Mouse (Mus musculus) midbrain, embryonic 11.5 days (tissue): Measurements from ENCODE around the gene Rab11fip4. TPM values are rescaled to one million over a fixed set of nuclear protein-coding genes. Genes with fewer than 3 reads are reported as not detected.
A peak's percentile ranks its signal among the peaks of the same experiment; 100 is the strongest.

Source experiments
- ATAC-seq: fragments of 200-750 bp; cut with Nextera tagmentation; 2 replicates; pipeline ENCODE4 v1.8.0; 2017; ENCODE audit warnings: moderate TSS enrichment, moderate library complexity; ENCODE audit not compliant: low FRiP score
- DNase-seq: peaks from one replicate; pipeline ENCODE4 v3.0.0; 2015; ENCODE audit warnings: low spot score; ENCODE audit errors: missing footprints
- H3K27ac ChIP-seq: fragments of 300-500 bp; sonication (generic); 2 replicates; pipeline ENCODE4 v1.5.1; 2014; ENCODE audit warnings: low read depth, low read length
- H3K27me3 ChIP-seq: fragments of 300-500 bp; sonication (generic); 2 replicates; pipeline ENCODE4 v1.6.1; 2014; ENCODE audit warnings: mild to moderate bottlenecking, low read length, moderate library complexity, mixed read lengths; ENCODE audit not compliant: control insufficient read depth, insufficient read depth
- H3K36me3 ChIP-seq: fragments of 300-500 bp; sonication (generic); 2 replicates; pipeline ENCODE4 v1.6.1; 2014; ENCODE audit warnings: mild to moderate bottlenecking, low read length, moderate library complexity, mixed read lengths; ENCODE audit not compliant: control insufficient read depth, insufficient read depth
- H3K4me1 ChIP-seq: fragments of 300-500 bp; sonication (generic); 2 replicates; pipeline ENCODE4 v1.6.1; 2014; ENCODE audit warnings: low read length; ENCODE audit not compliant: control insufficient read depth, insufficient read depth
- H3K4me2 ChIP-seq: fragments of 300-500 bp; sonication (generic); 2 replicates; pipeline ENCODE4 v1.6.1; 2014; ENCODE audit warnings: mild to moderate bottlenecking, moderate library complexity
- H3K4me3 ChIP-seq: fragments of 300-500 bp; sonication (generic); 2 replicates; pipeline ENCODE4 v1.5.1; 2014; ENCODE audit warnings: low read depth, low read length
- H3K9ac ChIP-seq: fragments of 300-500 bp; sonication (generic); 2 replicates; pipeline ENCODE4 v1.6.1; 2014; ENCODE audit warnings: low read length
- H3K9me3 ChIP-seq: fragments of 300-500 bp; sonication (generic); 2 replicates; pipeline ENCODE4 v1.6.1; 2016; ENCODE audit warnings: low read length; ENCODE audit not compliant: control insufficient read depth
- WGBS: fragments of 180-500 bp; shearing (Covaris S2); extraction: QIAGEN DNeasy Blood & Tissue Kit; methylation state at CpG from one replicate; pipeline ENCODE4 v1.1.7; 2014; 5-methylcytosine and 5-hydroxymethylcytosine counted together
- polyA plus RNA-seq: library from polyadenylated mRNA; unstranded; fragments of >200 nt; fragmentation: Nextera tagmentation; extraction: Ambion mirVana; gene quantifications from 2 replicates; pipeline ENCODE4 v1.2.1, GENCODE M21; 2014

The Rab11fip4 gene
- polyA plus RNA-seq, 1 experiment from 2014 or later, result 14.1 TPM

DNA sequence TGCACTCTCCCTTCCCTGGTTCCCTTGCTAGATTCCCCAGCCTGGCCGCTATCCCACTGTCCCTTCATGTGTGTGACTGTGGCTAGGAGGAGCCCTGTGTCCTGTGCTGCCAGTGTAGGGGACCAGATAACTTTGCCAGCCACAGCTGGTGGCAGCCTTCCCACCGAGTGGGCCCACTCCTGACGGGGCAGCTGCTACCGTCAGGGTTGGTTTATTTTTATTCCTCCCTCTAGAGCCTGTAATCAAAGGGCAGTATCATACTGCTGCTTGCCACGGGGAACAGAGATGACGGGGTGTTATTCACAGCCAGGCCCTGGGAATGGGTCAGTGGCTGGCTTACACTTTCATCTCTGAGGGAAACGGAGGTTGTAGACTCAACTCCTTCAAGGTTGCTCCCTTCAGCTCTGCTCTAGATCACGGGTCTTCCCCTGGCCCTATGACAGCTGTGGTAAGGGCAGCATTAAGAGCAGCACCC is 53.7 kb downstream of the Rab11fip4 start:
- Histone ChIP-seq H3K27ac (no peak overlapping the region), H3K4me1 (peaks cover 50% of the 10 kb centered on the region), H3K9ac (no peak overlapping the region), H3K4me3 (no peak overlapping the region), H3K4me2 (no peak overlapping the region), H3K36me3 (no peaks in the 10 kb centered on the region), H3K9me3 (no peaks in the 10 kb centered on the region), H3K27me3 (no peaks in the 10 kb centered on the region)
- WGBS, result 49% methylated on average over 8 of the region's 8 CpGs
- DNase-seq, result no peak
- no peak for ATAC-seq

GRCm38 (mm10) chr11:79646026-79646425 is 55.0 kb downstream of the Rab11fip4 start:
- ATAC-seq, result no peak; the same call in 1 of the 2 replicates
- no peak overlapping the region for H3K4me2 ChIP-seq
- peak overlapping the region; percentile 74 for H3K27ac ChIP-seq
- DNase-seq, result no peak
- 54% methylated on average over 5 of the region's 5 CpGs for WGBS
- no peaks in the 10 kb centered on the region for H3K27me3 ChIP-seq
- no peak overlapping the region for H3K4me3 ChIP-seq
- no peaks in the 10 kb centered on the region for H3K36me3 ChIP-seq
- H3K9me3 ChIP-seq, result no peaks in the 10 kb centered on the region
- H3K9ac ChIP-seq, result no peak overlapping the region
- H3K4me1 ChIP-seq, result peaks cover 42% of the 10 kb centered on the region

DNA sequence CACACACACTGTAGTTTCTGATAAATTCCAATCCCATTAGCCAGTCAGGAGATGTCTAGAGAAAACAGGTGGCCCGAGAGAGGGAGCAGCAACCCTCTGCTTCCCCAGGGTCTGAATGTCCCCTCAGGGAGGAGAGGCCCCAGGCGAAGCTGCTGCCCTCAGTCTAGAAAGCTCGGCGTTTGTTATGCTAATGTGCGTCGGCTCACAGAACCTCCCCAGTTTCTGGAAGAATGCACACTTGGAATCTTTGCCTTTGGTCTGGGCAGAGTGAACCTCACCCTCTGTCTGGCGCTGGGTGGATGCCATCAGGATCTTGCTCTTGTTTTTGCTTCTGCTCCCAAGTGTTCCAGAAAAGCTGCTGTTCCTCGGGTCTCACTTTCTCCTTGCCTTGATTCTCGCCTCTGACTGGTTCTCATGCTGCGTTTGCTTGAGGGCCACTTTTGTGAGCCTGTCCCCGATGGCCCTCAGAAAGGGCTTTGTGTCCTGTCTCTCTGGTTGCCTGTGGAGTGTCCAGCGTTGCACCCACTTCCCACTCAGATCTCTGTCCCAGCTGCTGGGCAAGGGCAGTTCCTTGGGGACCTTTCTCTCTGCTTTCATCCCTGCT is 55.6 kb downstream of the Rab11fip4 start:
- Histone ChIP-seq H3K9me3 (no peaks in the 10 kb centered on the region), H3K27ac (peak overlapping the region; percentile 74), H3K4me2 (0 out of 2 replicates have a peak overlapping the region, but pooled peaks have one; percentile 2), H3K27me3 (no peaks in the 10 kb centered on the region), H3K9ac (peak overlapping the region; percentile 42; the same call in 1 of the 2 replicates), H3K36me3 (no peaks in the 10 kb centered on the region), H3K4me1 (peaks cover 42% of the 10 kb centered on the region), H3K4me3 (no peak overlapping the region)
- WGBS, result 10% methylated on average over 12 of the region's 12 CpGs
- DNase-seq (peak; percentile 90), ATAC-seq (peak; percentile 83)

GRCm38 (mm10) chr11:79647071-79647501 is 56.1 kb downstream of the Rab11fip4 start:
- WGBS, result 39% methylated on average over 8 of the region's 8 CpGs
- DNase-seq (peak; percentile 90), ATAC-seq (no peak)
- Histone ChIP-seq H3K4me1 (peaks cover 42% of the 10 kb centered on the region), H3K9ac (peak overlapping the region; percentile 42), H3K36me3 (no peaks in the 10 kb centered on the region), H3K4me2 (no peak overlapping the region), H3K27ac (peak overlapping the region; percentile 74), H3K4me3 (no peak overlapping the region), H3K27me3 (no peaks in the 10 kb centered on the region), H3K9me3 (no peaks in the 10 kb centered on the region)

DNA sequence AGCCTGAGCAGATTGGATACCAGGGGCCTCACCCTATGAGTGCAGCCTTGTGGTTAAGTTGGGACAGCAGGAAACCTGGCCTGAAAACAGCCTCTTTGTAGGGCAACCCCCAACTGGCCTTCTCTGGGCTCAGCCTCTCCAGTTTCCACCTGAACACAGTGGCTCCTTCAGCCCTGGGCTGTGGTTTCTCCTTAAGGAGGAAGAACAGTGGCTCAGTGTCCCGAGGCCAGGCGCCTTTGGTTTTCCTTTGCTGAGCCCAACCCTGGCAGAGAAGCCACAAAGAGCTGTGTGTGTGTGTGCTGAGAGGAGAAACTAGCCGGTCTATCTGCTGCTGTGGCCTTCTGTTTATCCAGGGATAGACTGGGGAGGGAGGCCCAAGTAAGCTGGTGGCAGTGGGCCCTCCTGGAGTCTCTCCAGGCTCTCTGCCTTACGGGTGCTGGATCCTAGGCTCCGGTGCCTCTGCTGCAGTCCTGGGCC is 59.4 kb downstream of the Rab11fip4 start:
- no peaks in the 10 kb centered on the region for H3K36me3 ChIP-seq
- no peak overlapping the region for H3K4me3 ChIP-seq
- H3K9me3 ChIP-seq, result no peaks in the 10 kb centered on the region
- H3K4me2 ChIP-seq, result no peak overlapping the region
- WGBS, result 59% methylated on average over 5 of the region's 5 CpGs
- peaks cover 28% of the 10 kb centered on the region for H3K4me1 ChIP-seq
- H3K27me3 ChIP-seq, result no peaks in the 10 kb centered on the region
- DNase-seq (no peak), ATAC-seq (no peak)
- no peak overlapping the region for H3K9ac ChIP-seq
- no peak overlapping the region for H3K27ac ChIP-seq

GRCm38 (mm10) chr11:79652257-79652656 is 61.2 kb downstream of the Rab11fip4 start:
- Histone ChIP-seq H3K27ac (no peak overlapping the region), H3K4me2 (no peak overlapping the region), H3K27me3 (no peaks in the 10 kb centered on the region), H3K9ac (no peak overlapping the region), H3K9me3 (no peaks in the 10 kb centered on the region), H3K4me1 (peaks cover 10% of the 10 kb centered on the region), H3K4me3 (no peak overlapping the region), H3K36me3 (no peaks in the 10 kb centered on the region)
- ATAC-seq (no peak), DNase-seq (no peak)
- WGBS, result 84% methylated on average over 9 of the region's 9 CpGs

DNA sequence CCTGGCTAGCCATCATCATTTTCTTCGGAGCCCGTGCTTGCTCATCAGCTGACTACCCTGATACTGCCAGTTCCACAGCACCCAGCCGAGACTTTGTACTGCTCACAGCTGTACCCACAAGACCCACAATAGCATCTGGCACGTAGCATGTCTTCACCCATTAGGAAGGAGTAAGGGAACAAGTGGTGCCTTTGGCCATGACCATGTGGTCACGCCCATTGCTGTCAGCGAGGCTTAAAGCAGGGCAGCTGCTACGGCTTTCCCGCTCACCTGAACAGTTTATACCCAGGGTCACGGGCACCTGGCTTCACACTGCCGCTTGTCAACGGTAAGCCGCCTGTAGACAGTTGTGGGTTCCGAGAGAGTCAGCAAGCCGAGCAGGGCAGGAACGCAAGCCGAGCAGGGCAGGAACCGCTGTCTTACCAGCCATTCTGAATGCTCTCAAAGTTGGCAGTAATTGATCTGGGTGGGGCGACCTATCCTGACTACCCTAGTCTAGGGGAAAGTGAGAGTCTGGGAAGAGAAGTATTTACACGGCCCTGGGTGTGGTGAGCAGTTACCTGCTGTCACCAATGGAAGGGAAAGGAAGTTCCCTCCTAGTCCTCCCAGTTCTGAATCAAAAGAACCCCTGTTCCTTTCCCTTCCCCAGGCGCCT is 62.0 kb downstream of the Rab11fip4 start:
- 89% methylated on average over 20 of the region's 20 CpGs for WGBS
- H3K9ac ChIP-seq, result no peak overlapping the region
- H3K4me2 ChIP-seq, result no peak overlapping the region
- DNase-seq (no peak), ATAC-seq (no peak)
- H3K4me1 ChIP-seq, result peaks cover 4% of the 10 kb centered on the region; the same call in 1 of the 2 replicates
- H3K4me3 ChIP-seq, result no peak overlapping the region
- no peaks in the 10 kb centered on the region for H3K27me3 ChIP-seq
- H3K27ac ChIP-seq, result no peak overlapping the region
- no peaks in the 10 kb centered on the region for H3K9me3 ChIP-seq
- H3K36me3 ChIP-seq, result no peaks in the 10 kb centered on the region

DNA sequence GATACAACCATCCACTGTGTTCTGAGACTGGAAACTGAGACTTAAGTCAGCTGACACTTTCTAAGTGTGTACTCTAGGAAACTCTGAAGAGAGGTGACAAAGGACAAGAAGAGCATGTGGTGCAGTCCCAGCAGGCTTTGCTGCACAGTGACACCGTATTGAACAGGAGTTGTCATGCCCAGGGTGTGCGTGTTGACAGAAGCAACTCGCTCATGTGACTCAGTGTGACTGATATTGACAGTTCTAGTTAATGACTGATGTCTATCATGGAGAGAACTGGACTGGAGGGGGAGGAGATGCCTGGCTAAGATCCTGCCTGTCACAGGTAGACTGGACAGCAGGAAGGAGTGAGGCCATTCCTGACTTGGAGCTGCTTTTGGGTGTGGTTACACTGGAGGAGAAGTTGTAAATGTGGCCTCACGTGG is 63.4 kb downstream of the Rab11fip4 start:
- Histone ChIP-seq H3K27ac (no peak overlapping the region), H3K9me3 (no peaks in the 10 kb centered on the region), H3K4me2 (no peak overlapping the region), H3K27me3 (no peaks in the 10 kb centered on the region), H3K36me3 (no peaks in the 10 kb centered on the region), H3K4me1 (peaks cover 4% of the 10 kb centered on the region; the same call in 1 of the 2 replicates), H3K4me3 (no peak overlapping the region), H3K9ac (no peak overlapping the region)
- ATAC-seq, result no peak
- DNase-seq, result no peak
- WGBS, result 89% methylated on average over 4 of the region's 4 CpGs

DNA sequence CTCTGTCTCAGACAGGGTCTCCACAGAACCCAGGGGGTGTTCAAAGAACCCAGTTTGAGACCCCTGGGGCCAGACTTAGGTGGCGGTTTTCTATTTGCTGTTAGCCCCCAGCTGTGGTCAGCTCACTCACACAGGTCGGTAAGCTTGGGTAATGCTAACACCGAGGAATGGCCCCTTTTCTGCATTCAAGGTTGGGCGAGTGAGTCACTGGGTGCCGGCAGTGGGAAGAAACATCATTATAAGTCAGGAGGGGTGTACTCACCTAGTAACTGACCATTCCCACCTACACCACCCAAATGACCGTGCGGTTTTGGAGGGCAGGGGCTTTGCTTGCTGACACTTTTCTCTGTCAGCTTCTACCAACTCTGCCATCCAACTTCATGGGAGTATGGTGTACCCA is 64.6 kb downstream of the Rab11fip4 start:
- DNase-seq (no peak), ATAC-seq (no peak)

More for the DNA sequence above, 64.6 kb downstream of the Rab11fip4 start:
- Histone ChIP-seq H3K4me3 (no peak overlapping the region), H3K4me2 (no peak overlapping the region), H3K9me3 (no peaks in the 10 kb centered on the region), H3K36me3 (no peaks in the 10 kb centered on the region), H3K27ac (no peak overlapping the region), H3K27me3 (no peaks in the 10 kb centered on the region), H3K4me1 (peaks cover 4% of the 10 kb centered on the region; the same call in 1 of the 2 replicates), H3K9ac (no peak overlapping the region)
- 84% methylated on average over 7 of the region's 7 CpGs for WGBS
